Mouse (Mus musculus) bone marrow macrophage, adult 2 months (primary cell): Measurements from ENCODE around the gene Csrnp1.

ENCODE experiments used
- CTCF ChIP-seq: IDR thresholded peaks from 2 replicates; pipeline ENCODE4 v1.5.1; 2012; ENCODE audit warnings: low read depth, mild to moderate bottlenecking, low read length, moderate library complexity
- POLR2A ChIP-seq: IDR thresholded peaks from 2 replicates; pipeline ENCODE4 v1.6.1; 2012; ENCODE audit warnings: mild to moderate bottlenecking, low read depth, low read length, borderline replicate concordance

- TF ChIP-seq POLR2A (no peak), CTCF (no peak)
Observed at GRCm38 (mm10) chr9:119999636-120000035, 15.2 kb upstream of the Csrnp1 start.
